Mouse (Mus musculus): ENCODE results near the gene Gtpbp8.

GRCm38 (mm10) chr16:44767506-44767905 lies 21.3 kb upstream of the Gtpbp8 start:
- TF ChIP-seq POLR2A (IDR thresholded peaks at IDR 0.05; ENCODE audit: insufficient read depth, low read depth, low read length) (no peak), CTCF (IDR thresholded peaks at IDR 0.05) (no peak)
